In the genomic region with DNA sequence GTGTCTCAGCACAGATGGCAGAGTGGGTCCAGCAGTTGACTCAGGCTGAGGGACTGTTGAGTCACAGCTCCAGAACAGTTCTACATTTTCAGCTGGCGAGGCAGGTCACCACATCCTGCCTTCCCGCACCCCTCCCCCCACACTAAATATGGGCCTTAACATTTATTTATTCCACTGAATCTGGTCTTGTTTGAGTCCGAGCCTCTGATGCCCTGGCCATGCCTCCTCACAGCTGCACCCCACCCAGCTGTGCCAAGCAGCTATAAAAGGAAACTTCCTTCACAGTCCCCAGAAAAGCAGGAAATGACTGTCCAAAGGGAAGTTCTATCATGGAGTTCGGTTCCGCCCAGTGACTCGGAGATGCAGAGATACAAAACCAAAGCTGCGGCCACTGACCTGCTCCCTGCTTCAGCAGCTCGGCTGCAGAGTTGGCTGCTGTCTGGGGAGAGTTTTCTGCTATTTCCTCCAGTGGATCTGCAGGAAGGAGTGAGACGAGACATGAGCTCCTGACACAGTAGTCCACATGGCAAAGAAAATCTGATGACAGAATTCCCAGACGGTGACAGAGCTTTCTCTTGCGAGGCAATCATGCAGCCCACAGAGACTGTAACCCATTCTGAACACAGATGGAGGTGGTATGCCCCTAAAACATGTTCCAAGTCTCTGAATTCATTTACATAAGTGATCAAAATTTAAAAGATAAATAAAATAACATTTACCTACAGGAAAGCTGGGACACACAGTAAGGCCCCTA, we compare ENCODE assay signal across 8 mouse cellular contexts.
DNase-seq lines count a peak whose midpoint lies in the region; ATAC-seq and TF ChIP-seq lines count a peak whose summit lies in the region.

No protein-coding gene starts in this region.

- TF ChIP-seq CTCF in lung, postnatal 0 days (IDR thresholded peaks at IDR 0.05): no peak

- peak; percentile 52 for DNase-seq in layer of hippocampus, adult 11-12 months (ENCODE audit: low spot score)
- DNase-seq in layer of hippocampus, adult 8-10 months (ENCODE audit: low spot score in 2 of 2): no peak
- DNase-seq in adrenal gland, postnatal 36 days: peak; percentile 24 to 57
- DNase-seq in lung, postnatal 0 days (ENCODE audit: low spot score): peak; percentile 67
- DNase-seq in urinary bladder, adult 18-20 months (ENCODE audit: low spot score in 2 of 2): no peak
- DNase-seq in urinary bladder, postnatal 10 days (ENCODE audit: low spot score): no peak
- no peak for DNase-seq in frontal cortex, postnatal 25 days (ENCODE audit: low spot score in 2 of 2)

- peaks cover 18 to 38% of the 10 kb centered on the region in 2 experiments for H3K4me1 ChIP-seq in heart, embryonic 14.5 days (ENCODE audit: control insufficient read depth in 2 of 2, insufficient read depth in 2 of 2, low read length in 2 of 2)
- no peaks in the 10 kb centered on the region for H3K4me1 ChIP-seq in lung, postnatal 0 days (ENCODE audit: insufficient read depth, low read depth, low read length)

- H3K36me3 ChIP-seq in heart, embryonic 14.5 days (ENCODE audit: control insufficient read depth, insufficient read depth, low read length): peaks cover 81% of the 10 kb centered on the region
- H3K36me3 ChIP-seq in lung, postnatal 0 days (ENCODE audit: insufficient read depth, low read length): peaks cover 33% of the 10 kb centered on the region

- WGBS in heart, embryonic 14.5 days: 50% methylated on average over 11 of the region's 11 CpGs
- 46% methylated on average over 11 of the region's 11 CpGs for WGBS in lung, postnatal 0 days

- no peak overlapping the region for H3K4me3 ChIP-seq in heart, embryonic 14.5 days (ENCODE audit: control insufficient read depth in 1 of 2, insufficient read depth in 1 of 2, low read depth in 1 of 2, low read length in 2 of 2)
- no peak overlapping the region for H3K4me3 ChIP-seq in lung, postnatal 0 days (ENCODE audit: low read depth, low read length)

- ATAC-seq in heart, embryonic 14.5 days (ENCODE audit: insufficient number of reproducible peaks, insufficient read depth, low FRiP score, low read depth): no peak; the same call in 1 of the 2 replicates
- peak; percentile 76 for ATAC-seq in lung, postnatal 0 days

- H3K27ac ChIP-seq in heart, embryonic 14.5 days (replicated peaks in 1 of 2; ENCODE audit: control insufficient read depth in 1 of 2, insufficient read depth in 1 of 2, low read depth in 2 of 2, low read length in 2 of 2): peak overlapping the region; percentile 34 to 66; a peak in 3 of 4 replicates
- peak overlapping the region; percentile 62 for H3K27ac ChIP-seq in lung, postnatal 0 days (ENCODE audit: low read length)

- TF ChIP-seq EP300 in lung, postnatal 0 days (IDR thresholded peaks at IDR 0.05): peak; percentile 85

- no peaks in the 10 kb centered on the region for H3K27me3 ChIP-seq in heart, embryonic 14.5 days (ENCODE audit: control insufficient read depth, insufficient read depth, low read length)
- no peaks in the 10 kb centered on the region for H3K27me3 ChIP-seq in lung, postnatal 0 days (replicated peaks; ENCODE audit: insufficient read depth, low read length)

- no peak overlapping the region for H3K4me2 ChIP-seq in heart, embryonic 14.5 days (ENCODE audit: low read length)
- H3K4me2 ChIP-seq in lung, postnatal 0 days (replicated peaks; ENCODE audit: low read depth, low read length): no peak overlapping the region

- no peak overlapping the region; the same call in 1 of the 2 replicates for H3K9ac ChIP-seq in heart, embryonic 14.5 days (ENCODE audit: low read length)
- no peak overlapping the region for H3K9ac ChIP-seq in lung, postnatal 0 days (replicated peaks; ENCODE audit: low read depth)

- H3K9me3 ChIP-seq in heart, embryonic 14.5 days (ENCODE audit: control insufficient read depth, low read length): no peaks in the 10 kb centered on the region
- no peaks in the 10 kb centered on the region for H3K9me3 ChIP-seq in lung, postnatal 0 days (ENCODE audit: low read length)

Comparison
In these comparisons a context has a peak if more than half of its experiments do, and no peak if none do; other contexts are left out.
1. DNase-seq: peak in layer of hippocampus, adult 11-12 months (single experiment), adrenal gland, postnatal 36 days (2 of 2) and lung, postnatal 0 days (single experiment); none in layer of hippocampus, adult 8-10 months (0 of 2), urinary bladder, adult 18-20 months (0 of 2), urinary bladder, postnatal 10 days (single experiment) and frontal cortex, postnatal 25 days (0 of 2).